Mouse (Mus musculus) C2C12 (cell line): ENCODE measurements at regions not wholly inside any gene's neighbourhood (a gene's known extent, or its start where the extent isn't known, plus 50 kb on each side); places are given as distances from the start of the nearest gene placed in this dataset.

Experiments used
- H3K27me3 ChIP-seq: one replicate; pipeline ENCODE4 v1.6.1; 2011; ENCODE audit not compliant: control insufficient read depth, insufficient read depth, insufficient read length
- H3K36me3 ChIP-seq: one replicate; pipeline ENCODE4 v1.6.1; 2011; ENCODE audit not compliant: control insufficient read depth, insufficient read depth
- H3K4me3 ChIP-seq: one replicate; pipeline ENCODE4 v1.5.1; 2011; ENCODE audit warnings: mild to moderate bottlenecking, control low read depth; ENCODE audit not compliant: poor library complexity, insufficient read depth, severe bottlenecking
- H3K79me2 ChIP-seq: one replicate; pipeline ENCODE4 v1.6.1; 2011; ENCODE audit not compliant: control insufficient read depth, insufficient read depth
- H3K79me3 ChIP-seq: one replicate; pipeline ENCODE4 v1.6.1; 2011; ENCODE audit warnings: low read depth, control low read depth
- H3ac ChIP-seq: one replicate; pipeline ENCODE3; 2011; ENCODE audit warnings: low read depth; ENCODE audit not compliant: control insufficient read depth, insufficient read length
- CEBPB ChIP-seq: IDR thresholded peaks from one replicate; pipeline ENCODE4 v1.6.1; 2011; ENCODE audit warnings: low read depth, mild to moderate bottlenecking, control low read depth, moderate library complexity
- CTCF ChIP-seq: IDR thresholded peaks from one replicate; pipeline ENCODE4 v1.5.1; 2011; ENCODE audit not compliant: control insufficient read depth, insufficient read depth, insufficient read length
- FOSL1 ChIP-seq: IDR thresholded peaks from one replicate; pipeline ENCODE4 v1.8.0; 2011; ENCODE audit warnings: mild to moderate bottlenecking, low read length; ENCODE audit not compliant: poor library complexity, insufficient read depth, severe bottlenecking
- MAX ChIP-seq: IDR thresholded peaks from one replicate; pipeline ENCODE4 v1.6.1; 2011; ENCODE audit warnings: mild to moderate bottlenecking, control low read depth
- MYOD1 ChIP-seq: IDR thresholded peaks from one replicate; pipeline ENCODE4 v1.6.1; 2011; ENCODE audit warnings: low read depth; ENCODE audit not compliant: control insufficient read depth, insufficient read length
- MYOG ChIP-seq: IDR thresholded peaks from one replicate; pipeline ENCODE4 v1.6.1; 2011; ENCODE audit not compliant: control insufficient read depth, insufficient read length; ENCODE audit errors: extremely low read depth
- USF1 ChIP-seq: IDR thresholded peaks from one replicate; pipeline ENCODE4 v1.6.1; 2011; ENCODE audit warnings: low read depth, mild to moderate bottlenecking, control low read depth, moderate library complexity

- no peaks in the 10 kb centered on the region for H3K36me3 ChIP-seq
- H3K79me2 ChIP-seq = no peaks in the 10 kb centered on the region
- H3K79me3 ChIP-seq = no peaks in the 10 kb centered on the region
- H3K27me3 ChIP-seq = no peaks in the 10 kb centered on the region
- no peak for TF ChIP-seq MYOG
- TF ChIP-seq FOSL1 = no peak
- no peak for TF ChIP-seq MYOD1
- no peak for TF ChIP-seq CTCF
- TF ChIP-seq MAX = no peak
- no peak for TF ChIP-seq CEBPB
- TF ChIP-seq USF1 = no peak
- no peak overlapping the region for H3ac ChIP-seq
- H3K4me3 ChIP-seq = no peak overlapping the region
Observed at GRCm38 (mm10) chr8:116268161-116268560, 236.6 kb upstream of the Dynlrb2 start.

GRCm38 (mm10) chr8:116267021-116267420 is 237.8 kb upstream of the Dynlrb2 start:
- no peak for TF ChIP-seq MYOD1
- no peak for TF ChIP-seq FOSL1

GRCm38 (mm10) chr8:116265591-116265990 is 239.2 kb upstream of the Dynlrb2 start:
- TF ChIP-seq CEBPB = no peak
- TF ChIP-seq FOSL1 = no peak
- TF ChIP-seq CTCF = no peak

More at GRCm38 (mm10) chr8:116267021-116267420, 237.8 kb upstream of the Dynlrb2 start:
- Histone ChIP-seq H3K79me3 (no peaks in the 10 kb centered on the region), H3K4me3 (no peak overlapping the region), H3ac (no peak overlapping the region), H3K27me3 (no peaks in the 10 kb centered on the region), H3K36me3 (no peaks in the 10 kb centered on the region), H3K79me2 (no peaks in the 10 kb centered on the region)

GRCm38 (mm10) chr8:116264078-116264477 is 240.7 kb upstream of the Dynlrb2 start:
- no peaks in the 10 kb centered on the region for H3K79me3 ChIP-seq
- H3K36me3 ChIP-seq = no peaks in the 10 kb centered on the region
- no peak overlapping the region for H3ac ChIP-seq
- TF ChIP-seq CEBPB (no peak), FOSL1 (no peak), USF1 (no peak)
- H3K79me2 ChIP-seq = no peaks in the 10 kb centered on the region
- no peaks in the 10 kb centered on the region for H3K27me3 ChIP-seq
- no peak overlapping the region for H3K4me3 ChIP-seq

More at GRCm38 (mm10) chr8:116265591-116265990, 239.2 kb upstream of the Dynlrb2 start:
- no peaks in the 10 kb centered on the region for H3K27me3 ChIP-seq
- no peaks in the 10 kb centered on the region for H3K79me2 ChIP-seq
- no peaks in the 10 kb centered on the region for H3K36me3 ChIP-seq
- H3K4me3 ChIP-seq = no peak overlapping the region
- H3K79me3 ChIP-seq = no peaks in the 10 kb centered on the region
- H3ac ChIP-seq = no peak overlapping the region

GRCm38 (mm10) chr8:116261286-116261685 is 243.5 kb upstream of the Dynlrb2 start:
- Histone ChIP-seq H3ac (no peak overlapping the region), H3K36me3 (no peaks in the 10 kb centered on the region), H3K79me3 (no peaks in the 10 kb centered on the region), H3K27me3 (no peaks in the 10 kb centered on the region), H3K4me3 (no peak overlapping the region), H3K79me2 (no peaks in the 10 kb centered on the region)
- TF ChIP-seq CEBPB = no peak
- TF ChIP-seq USF1 = no peak
- no peak for TF ChIP-seq CTCF
- no peak for TF ChIP-seq MYOD1
- no peak for TF ChIP-seq MAX
- no peak for TF ChIP-seq MYOG
- no peak for TF ChIP-seq FOSL1

GRCm38 (mm10) chr8:116255398-116255797 is 249.4 kb upstream of the Dynlrb2 start:
- H3K36me3 ChIP-seq = no peaks in the 10 kb centered on the region
- H3K79me2 ChIP-seq = no peaks in the 10 kb centered on the region
- no peaks in the 10 kb centered on the region for H3K27me3 ChIP-seq
- TF ChIP-seq CTCF = no peak
- TF ChIP-seq MAX = no peak
- TF ChIP-seq FOSL1 = no peak
- no peak for TF ChIP-seq MYOD1
- no peak for TF ChIP-seq MYOG
- no peak for TF ChIP-seq CEBPB
- TF ChIP-seq USF1 = no peak
- H3K79me3 ChIP-seq = no peaks in the 10 kb centered on the region
- no peak overlapping the region for H3K4me3 ChIP-seq
- no peak overlapping the region for H3ac ChIP-seq
